Mouse (Mus musculus) heart, adult 8-10 months (tissue): ENCODE results near the gene Igfbp2. TPM values are rescaled to one million over a fixed set of nuclear protein-coding genes. Genes with fewer than 3 reads are reported as not detected.

Source experiments
- DNase-seq: peaks from one replicate; pipeline ENCODE4 v3.0.0; 2022; ENCODE audit warnings: low spot score
- total RNA-seq, 4 experiments: library from RNA; stranded (reverse); gene quantifications; 2 replicates each; pipeline ENCODE4 v1.2.4; 2022

Igfbp2 gene
- total RNA-seq, 4 experiments from 2014 or later, result 0.27 to 0.66 (median 0.31) TPM; not detected in 1

- DNase-seq, result no peak
These were observed 10.5 kb upstream of the Igfbp2 start for GRCm38 (mm10) chr1:72813639-72814403.

GRCm38 (mm10) chr1:72815184-72815583, 9.1 kb upstream of the Igfbp2 start:
- no peak for DNase-seq

- no peak for DNase-seq
These were observed 8.7 kb upstream of the Igfbp2 start for GRCm38 (mm10) chr1:72815616-72816015.

GRCm38 (mm10) chr1:72819995-72820394, 4.3 kb upstream of the Igfbp2 start:
- no peak for DNase-seq

- DNase-seq, result no peak
These were observed 1.4 kb upstream of the Igfbp2 start for GRCm38 (mm10) chr1:72822893-72823292.

GRCm38 (mm10) chr1:72824707-72825101, 401 bp downstream of the Igfbp2 start:
- no peak for DNase-seq

GRCm38 (mm10) chr1:72825286-72825685, 983 bp downstream of the Igfbp2 start:
- no peak for DNase-seq

GRCm38 (mm10) chr1:72825921-72826320, 1.6 kb downstream of the Igfbp2 start:
- no peak for DNase-seq

GRCm38 (mm10) chr1:72826446-72826845, 2.1 kb downstream of the Igfbp2 start:
- no peak for DNase-seq

- DNase-seq, result no peak
These were observed 2.6 kb downstream of the Igfbp2 start for GRCm38 (mm10) chr1:72826931-72827330.

- DNase-seq, result no peak
These were observed 3.4 kb downstream of the Igfbp2 start for GRCm38 (mm10) chr1:72827411-72828315.

- DNase-seq, result no peak
These were observed 4.5 kb downstream of the Igfbp2 start for GRCm38 (mm10) chr1:72828843-72829242.

GRCm38 (mm10) chr1:72830485-72830884, 6.2 kb downstream of the Igfbp2 start:
- DNase-seq, result no peak

GRCm38 (mm10) chr1:72832715-72833153, 8.4 kb downstream of the Igfbp2 start:
- DNase-seq, result no peak

GRCm38 (mm10) chr1:72833563-72833962, 9.3 kb downstream of the Igfbp2 start:
- no peak for DNase-seq

- DNase-seq, result no peak
These were observed 15.1 kb downstream of the Igfbp2 start for GRCm38 (mm10) chr1:72839356-72839755.

- no peak for DNase-seq
These were observed 15.5 kb downstream of the Igfbp2 start for GRCm38 (mm10) chr1:72839791-72840190.

GRCm38 (mm10) chr1:72842666-72843459, 18.6 kb downstream of the Igfbp2 start:
- DNase-seq, result no peak

GRCm38 (mm10) chr1:72844675-72845074, 20.4 kb downstream of the Igfbp2 start:
- no peak for DNase-seq

- no peak for DNase-seq
These were observed 23.6 kb downstream of the Igfbp2 start for GRCm38 (mm10) chr1:72847849-72848380.

GRCm38 (mm10) chr1:72849037-72849436, 24.7 kb downstream of the Igfbp2 start:
- no peak for DNase-seq
